Mouse (Mus musculus): ENCODE measurements at regions not wholly inside any gene's neighbourhood (a gene's known extent, or its start where the extent isn't known, plus 50 kb on each side); places are given as distances from the start of the nearest gene placed in this dataset.
A peak's percentile ranks its signal among the peaks of the same experiment; 100 is the strongest.

DNA sequence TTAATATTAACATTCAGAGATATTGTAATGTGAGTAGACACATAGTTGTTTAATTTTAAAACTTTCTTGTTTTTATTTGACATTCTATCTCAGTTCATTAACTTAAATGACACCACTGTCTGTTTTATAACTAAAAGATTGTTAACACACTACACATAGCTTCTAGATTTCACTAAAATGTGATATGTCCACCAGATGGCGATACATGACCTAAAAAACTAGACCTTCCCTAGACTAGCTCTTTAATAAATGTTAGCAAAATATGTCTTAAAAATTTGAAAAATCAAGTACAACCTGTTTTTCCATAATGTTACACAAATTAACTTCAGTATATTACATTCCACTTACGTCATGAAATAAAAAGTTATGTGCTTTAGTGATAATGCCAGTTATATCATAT is 1398.8 kb upstream of the Cdh9 start:
- WGBS = 38% methylated on average over 2 of the region's 2 CpGs

DNA sequence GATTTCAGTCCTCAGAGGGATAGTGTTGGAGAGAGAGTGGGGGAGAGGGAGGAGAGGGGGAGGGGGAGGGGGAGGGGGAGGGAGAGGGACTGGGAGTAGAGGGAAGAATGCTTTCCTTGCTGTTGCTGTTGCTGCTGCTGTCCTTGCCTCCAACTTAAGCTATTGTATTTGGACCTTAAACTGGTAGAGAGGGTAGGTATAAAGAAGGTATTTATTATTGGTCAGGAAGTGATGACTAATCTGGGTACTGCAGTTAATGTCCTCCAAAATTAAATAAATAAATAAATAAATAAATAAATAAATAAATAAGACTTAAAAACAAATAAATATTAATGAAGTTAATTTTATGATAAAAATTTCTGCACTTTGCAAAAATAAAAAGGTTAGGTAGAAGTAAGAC is 1396.6 kb upstream of the Cdh9 start:
- Histone ChIP-seq H3K4me2 (replicated peaks; ENCODE audit: low read depth, low read length) (no peak overlapping the region), H3K27ac (ENCODE audit: low read depth, low read length) (no peak overlapping the region), H3K9ac (ENCODE audit: low read depth, low read length) (no peak overlapping the region), H3K27me3 (ENCODE audit: control insufficient read depth, insufficient read depth, low read length) (no peaks in the 10 kb centered on the region), H3K9me3 (ENCODE audit: control insufficient read depth, low read length) (no peaks in the 10 kb centered on the region), H3K4me1 (replicated peaks; ENCODE audit: control insufficient read depth, insufficient read depth, low read length) (no peaks in the 10 kb centered on the region), H3K36me3 (ENCODE audit: control insufficient read depth, insufficient read depth, low read length) (no peaks in the 10 kb centered on the region), H3K4me3 (ENCODE audit: low read depth, low read length) (no peak overlapping the region)
- DNase-seq (ENCODE audit: low spot score) (no peak), ATAC-seq (ENCODE audit: low FRiP score) (no peak)

More for the DNA sequence above, 1398.8 kb upstream of the Cdh9 start:
- H3K9ac ChIP-seq (ENCODE audit: low read depth, low read length) = no peak overlapping the region
- H3K4me2 ChIP-seq (replicated peaks; ENCODE audit: low read depth, low read length) = no peak overlapping the region
- H3K9me3 ChIP-seq (ENCODE audit: control insufficient read depth, low read length) = no peaks in the 10 kb centered on the region
- no peaks in the 10 kb centered on the region for H3K36me3 ChIP-seq (ENCODE audit: control insufficient read depth, insufficient read depth, low read length)
- no peak overlapping the region for H3K27ac ChIP-seq (ENCODE audit: low read depth, low read length)
- DNase-seq (ENCODE audit: low spot score) (peak; percentile 49), ATAC-seq (ENCODE audit: low FRiP score) (no peak)
- H3K4me3 ChIP-seq (ENCODE audit: low read depth, low read length) = no peak overlapping the region
- no peaks in the 10 kb centered on the region for H3K27me3 ChIP-seq (ENCODE audit: control insufficient read depth, insufficient read depth, low read length)
- H3K4me1 ChIP-seq (replicated peaks; ENCODE audit: control insufficient read depth, insufficient read depth, low read length) = no peaks in the 10 kb centered on the region

DNA sequence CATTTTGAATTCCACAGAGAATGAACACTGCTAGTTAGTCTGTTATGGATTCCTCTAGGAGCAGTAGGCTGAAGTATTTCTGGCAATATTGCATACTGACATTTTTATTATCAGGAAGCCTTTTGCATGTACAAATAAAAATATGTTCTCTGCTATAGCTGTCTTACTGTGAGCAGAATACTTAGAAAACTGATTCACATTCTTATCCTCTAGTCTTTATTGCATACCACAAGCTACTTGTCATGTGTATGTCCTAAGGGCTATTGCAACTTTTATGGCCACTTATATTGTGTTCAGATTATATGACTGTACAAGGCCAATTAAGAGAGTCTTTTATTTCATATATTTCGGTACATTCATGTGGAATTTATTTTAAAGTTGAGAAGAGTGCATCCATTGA is 1366.7 kb upstream of the Cdh9 start:
- Histone ChIP-seq H3K27ac (ENCODE audit: low read depth, low read length) (no peak overlapping the region), H3K4me1 (replicated peaks; ENCODE audit: control insufficient read depth, insufficient read depth, low read length) (no peaks in the 10 kb centered on the region), H3K36me3 (ENCODE audit: control insufficient read depth, insufficient read depth, low read length) (no peaks in the 10 kb centered on the region), H3K9me3 (ENCODE audit: control insufficient read depth, low read length) (no peaks in the 10 kb centered on the region), H3K27me3 (ENCODE audit: control insufficient read depth, insufficient read depth, low read length) (no peaks in the 10 kb centered on the region), H3K4me3 (ENCODE audit: low read depth, low read length) (no peak overlapping the region), H3K4me2 (replicated peaks; ENCODE audit: low read depth, low read length) (no peak overlapping the region), H3K9ac (ENCODE audit: low read depth, low read length) (no peak overlapping the region)
- 84% methylated on average over 1 of the region's 1 CpGs for WGBS
- DNase-seq (ENCODE audit: low spot score) (no peak), ATAC-seq (ENCODE audit: low FRiP score) (no peak)

DNA sequence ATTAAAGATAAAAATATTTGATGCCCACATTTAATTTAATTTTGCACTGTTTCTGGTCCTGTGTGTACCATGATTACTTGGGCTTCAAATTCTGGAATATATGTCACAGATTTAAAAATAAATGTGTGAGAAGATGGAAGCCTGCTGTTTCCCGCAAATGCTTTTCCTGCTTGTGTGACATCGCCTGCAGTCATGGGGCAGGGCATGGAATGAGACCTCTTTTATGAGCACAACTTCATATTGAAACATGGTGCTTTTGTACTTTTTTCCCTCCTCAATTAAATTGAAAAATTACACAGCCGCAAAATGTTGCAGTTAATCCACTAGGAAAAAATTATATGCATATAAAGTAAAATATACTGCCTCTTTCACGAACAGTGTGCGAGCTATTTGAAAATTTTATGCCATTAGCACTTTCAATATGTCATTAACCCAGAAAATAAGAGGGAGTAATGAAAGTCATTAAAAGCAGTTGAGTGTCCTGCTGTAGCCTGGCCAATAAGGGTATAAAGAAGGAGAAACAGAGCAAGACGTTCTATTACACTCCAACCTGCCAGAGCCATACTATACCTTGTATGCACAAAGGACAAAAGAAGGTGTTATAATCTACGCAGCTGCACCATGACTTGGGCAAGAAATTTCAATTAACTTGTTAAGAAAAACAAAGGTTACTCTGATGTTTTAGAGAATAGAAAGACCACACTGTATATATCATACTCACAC is 1336.1 kb upstream of the Cdh9 start:
- Histone ChIP-seq H3K36me3 (ENCODE audit: control insufficient read depth, insufficient read depth, low read length) (no peaks in the 10 kb centered on the region), H3K9ac (ENCODE audit: low read depth, low read length) (no peak overlapping the region), H3K9me3 (ENCODE audit: control insufficient read depth, low read length) (no peaks in the 10 kb centered on the region), H3K27me3 (ENCODE audit: control insufficient read depth, insufficient read depth, low read length) (no peaks in the 10 kb centered on the region), H3K27ac (ENCODE audit: low read depth, low read length) (no peak overlapping the region), H3K4me2 (replicated peaks; ENCODE audit: low read depth, low read length) (no peak overlapping the region), H3K4me1 (replicated peaks; ENCODE audit: control insufficient read depth, insufficient read depth, low read length) (no peaks in the 10 kb centered on the region), H3K4me3 (ENCODE audit: low read depth, low read length) (no peak overlapping the region)
- WGBS = 90% methylated on average over 7 of the region's 7 CpGs
- no peak for ATAC-seq (ENCODE audit: low FRiP score)
- DNase-seq (ENCODE audit: low spot score) = no peak
